Mouse (Mus musculus): Measurements from ENCODE around the gene Olfr190.
"Not testable (repeated sequence)": the region's sequence is repeated elsewhere in the genome, so short reads cannot be mapped to it uniquely, and the experiment has no call there.

GRCm38 (mm10) chr16:59081113-59081512, 3.3 kb upstream of the Olfr190 start:
- TF ChIP-seq CTCF, EP300 (IDR thresholded peaks at IDR 0.05; ENCODE audit: low read depth): not testable (repeated sequence)

Measured in liver, embryonic 14.5 days (tissue).